Mouse (Mus musculus): Measurements from ENCODE around the gene Stat4.

Stat4 gene

DNA sequence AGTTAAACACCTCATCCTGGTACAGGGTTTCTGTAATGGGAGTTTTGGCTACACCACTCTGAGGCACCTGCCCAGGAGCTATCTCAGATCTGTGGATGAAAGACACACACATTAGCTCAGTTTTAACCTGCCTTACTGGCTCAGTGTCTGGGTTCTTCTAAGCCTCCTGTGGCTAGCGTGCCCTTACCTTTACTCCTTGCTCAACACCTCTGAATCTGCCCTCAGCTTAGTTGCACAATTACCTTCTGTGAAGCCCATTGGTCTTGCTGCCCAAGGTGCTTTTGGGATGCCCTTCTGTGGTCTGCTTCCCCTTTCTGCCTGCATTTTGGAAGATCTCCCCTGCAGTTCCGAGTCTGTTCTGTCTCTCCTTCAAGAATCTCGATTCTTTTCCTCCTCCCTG is 137.9 kb downstream of the Stat4 start:
- in situ Hi-C loops (cut with MboI; ENCODE audit: low pct_unique_long_range_greater_than_20kb in 1 of 2, low sequenced_read_pairs in 2 of 2, unreplicated experiment in 1 of 2) = no loop called here

DNA sequence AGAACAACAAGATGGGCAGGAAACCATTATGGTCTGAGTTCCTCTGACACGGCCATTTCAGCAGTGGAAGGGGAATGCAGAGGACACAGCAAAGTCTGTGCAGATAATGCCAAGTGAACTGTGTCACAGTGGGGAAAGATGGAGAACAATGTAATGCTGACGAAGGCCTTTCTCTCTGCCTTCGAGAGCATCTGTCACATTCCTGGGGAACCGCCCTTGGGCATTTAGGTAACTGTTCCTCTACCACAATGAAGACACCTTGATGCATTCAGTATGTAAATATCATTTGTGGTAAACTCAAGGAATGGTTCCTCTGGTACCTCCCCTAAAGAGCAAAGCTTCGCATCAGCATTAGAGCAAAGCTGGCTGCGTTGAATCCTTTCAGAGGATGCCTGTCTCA is 140.4 kb downstream of the Stat4 start:
- in situ Hi-C loops (cut with MboI; ENCODE audit: low pct_unique_long_range_greater_than_20kb in 1 of 2, low sequenced_read_pairs in 2 of 2, unreplicated experiment in 1 of 2) = no loop called here

DNA sequence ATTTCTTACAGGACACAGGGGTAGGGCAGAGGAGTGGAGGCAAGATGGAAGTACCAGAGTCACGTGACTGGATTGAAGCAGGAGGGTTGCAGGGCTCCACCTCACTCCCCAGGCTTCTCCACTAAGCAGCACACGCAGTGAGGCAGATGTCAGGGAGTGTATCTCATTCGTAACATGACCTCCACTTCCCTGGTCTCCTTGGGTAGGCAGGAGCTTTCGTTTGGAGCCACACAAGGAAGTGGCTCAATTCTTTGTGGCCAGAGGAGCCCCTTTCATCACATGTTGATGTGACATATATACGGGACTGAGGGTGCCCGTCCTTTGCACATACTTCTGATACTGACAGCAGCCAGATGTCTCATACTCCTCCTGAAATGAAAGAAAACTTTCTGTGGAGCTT is 142.8 kb downstream of the Stat4 start:
- in situ Hi-C loops (cut with MboI; ENCODE audit: low pct_unique_long_range_greater_than_20kb in 1 of 2, low sequenced_read_pairs in 2 of 2, unreplicated experiment in 1 of 2) = no loop called here

DNA sequence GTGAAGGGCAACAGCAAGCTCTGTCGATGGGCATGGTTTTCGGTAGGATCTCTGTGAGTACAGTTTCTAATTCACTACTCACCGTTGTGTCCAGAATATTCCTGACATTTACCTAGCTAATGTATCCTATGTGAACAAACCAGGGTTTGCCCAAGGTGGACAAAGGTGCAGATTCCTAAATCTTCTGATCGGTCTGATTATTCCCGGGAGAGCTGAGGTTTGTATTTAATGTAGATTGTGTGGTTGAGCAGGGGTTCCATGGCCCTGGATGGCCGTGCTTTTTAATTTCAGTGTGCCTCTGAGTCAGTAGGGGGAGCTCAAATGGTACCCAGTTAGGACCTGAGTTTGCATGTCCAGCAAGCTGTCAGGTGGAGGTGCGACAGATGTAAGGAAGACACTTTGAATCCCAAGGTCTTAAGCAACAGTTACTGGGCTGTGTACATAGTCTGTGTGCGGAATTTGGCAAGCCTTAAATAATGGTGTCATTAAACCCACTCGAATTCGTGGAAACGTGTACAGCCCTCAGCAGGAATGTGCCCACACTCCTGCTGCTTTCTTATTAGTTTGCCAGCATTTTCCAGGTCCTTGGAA is 144.9 kb downstream of the Stat4 start:
- in situ Hi-C loops (cut with MboI; ENCODE audit: low pct_unique_long_range_greater_than_20kb in 1 of 2, low sequenced_read_pairs in 2 of 2, unreplicated experiment in 1 of 2) = no loop called here

DNA sequence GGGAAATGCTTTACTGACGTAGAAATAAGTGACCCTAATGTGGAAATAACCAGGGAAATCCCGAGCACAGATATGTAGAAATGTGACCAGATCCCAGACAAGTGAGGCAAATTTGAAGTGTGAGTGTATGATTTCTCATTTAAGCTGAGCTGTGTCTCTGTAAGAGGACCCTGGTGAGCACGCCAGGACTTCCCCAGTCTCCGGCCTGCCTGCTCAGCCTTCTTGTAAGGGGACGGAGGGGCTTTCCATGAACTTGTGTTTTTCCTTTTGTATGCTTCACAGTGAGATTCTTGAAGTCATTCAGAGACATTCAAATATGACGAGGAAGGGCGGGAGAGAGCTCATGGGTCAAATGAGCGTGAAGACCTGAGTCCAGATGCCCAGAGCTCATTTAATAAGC is 146.3 kb downstream of the Stat4 start:
- in situ Hi-C loops (cut with MboI; ENCODE audit: low pct_unique_long_range_greater_than_20kb in 1 of 2, low sequenced_read_pairs in 2 of 2, unreplicated experiment in 1 of 2) = no loop called here

DNA sequence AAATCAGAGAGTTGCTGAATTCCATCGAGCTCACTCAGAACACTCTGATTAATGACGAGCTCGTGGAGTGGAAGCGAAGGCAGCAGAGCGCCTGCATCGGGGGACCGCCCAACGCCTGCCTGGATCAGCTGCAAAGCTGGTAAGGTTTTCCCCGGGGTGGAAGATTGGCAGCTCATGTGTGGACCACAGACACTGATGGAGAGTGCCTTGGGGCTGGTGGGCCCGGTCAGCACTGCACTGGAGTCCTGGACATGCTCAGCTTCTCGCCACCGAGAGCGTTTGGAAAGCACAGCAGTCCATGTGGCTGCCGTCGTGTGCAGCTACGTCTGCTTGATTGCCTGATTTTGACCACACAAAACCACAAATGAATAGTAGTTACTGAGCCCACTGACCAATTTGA is 150.3 kb downstream of the Stat4 start:
- in situ Hi-C loops (cut with MboI; ENCODE audit: low pct_unique_long_range_greater_than_20kb in 1 of 2, low sequenced_read_pairs in 2 of 2, unreplicated experiment in 1 of 2) = no loop called here

DNA sequence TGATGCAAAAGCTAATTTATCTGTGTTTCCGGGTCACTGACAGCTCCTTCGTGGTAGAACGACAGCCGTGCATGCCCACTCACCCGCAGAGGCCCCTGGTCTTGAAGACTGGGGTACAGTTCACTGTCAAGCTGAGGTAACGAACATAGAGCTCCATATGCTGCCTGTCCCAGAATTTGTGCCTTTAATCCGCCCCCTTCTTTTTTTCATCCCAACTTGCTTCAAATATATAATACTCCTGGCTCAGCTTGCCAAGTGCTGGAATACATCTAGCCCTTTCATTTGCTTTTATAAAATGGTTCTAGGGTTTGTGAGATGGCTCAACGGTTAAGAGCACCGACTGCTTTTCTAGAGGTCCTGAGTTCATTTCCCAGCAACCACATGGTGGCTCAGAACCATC is 153.6 kb downstream of the Stat4 start:
- in situ Hi-C loops (cut with MboI; ENCODE audit: low pct_unique_long_range_greater_than_20kb in 1 of 2, low sequenced_read_pairs in 2 of 2, unreplicated experiment in 1 of 2) = loop anchor here in 1 of 2 experiments (10.0 kb wide), 1 partner anchor 124 kb away; no protein-coding TSS in a partner anchor

DNA sequence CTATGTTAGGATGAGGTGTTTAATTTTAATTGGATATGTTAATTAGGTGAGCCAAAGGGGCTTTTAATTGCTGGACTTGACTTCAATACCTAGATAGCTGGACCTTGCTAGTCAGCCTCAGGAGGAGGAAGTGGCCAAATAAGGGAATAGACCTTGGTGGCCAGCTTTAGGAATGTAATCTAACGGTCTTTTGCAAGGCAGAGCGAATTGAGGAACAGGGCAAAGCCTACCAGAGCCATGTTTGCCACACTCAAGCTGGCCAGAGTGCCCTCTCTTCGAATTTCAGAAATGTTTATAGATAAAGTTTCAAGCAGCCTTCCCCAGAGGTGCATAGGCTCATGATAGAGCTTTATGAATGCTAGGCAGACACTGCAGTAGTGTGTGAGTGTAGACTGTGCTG is 154.5 kb downstream of the Stat4 start:
- in situ Hi-C loops (cut with MboI; ENCODE audit: low pct_unique_long_range_greater_than_20kb in 1 of 2, low sequenced_read_pairs in 2 of 2, unreplicated experiment in 1 of 2) = loop anchor here in 1 of 2 experiments (10.0 kb wide), 1 partner anchor 123 kb away; no protein-coding TSS in a partner anchor

DNA sequence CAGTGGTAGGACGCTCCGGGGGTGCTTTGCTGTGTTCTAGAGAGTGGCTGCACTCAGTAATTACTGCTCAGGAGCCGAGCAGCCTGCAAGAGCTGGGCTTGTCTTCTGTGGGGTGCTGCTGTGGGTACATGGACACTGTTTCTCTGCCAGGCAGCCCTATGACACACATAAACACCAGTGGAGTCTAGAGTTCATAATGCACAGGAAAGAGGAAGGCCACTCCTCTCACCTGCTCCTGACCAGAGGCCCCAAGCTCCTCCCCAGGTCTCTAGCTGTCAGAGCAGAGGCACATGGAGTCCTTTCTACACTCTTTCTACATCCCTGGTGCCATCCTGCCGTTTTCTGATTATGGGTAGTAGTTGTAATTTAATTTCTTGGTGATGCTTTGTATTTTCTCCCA is 155.2 kb downstream of the Stat4 start:
- in situ Hi-C loops (cut with MboI; ENCODE audit: low pct_unique_long_range_greater_than_20kb in 1 of 2, low sequenced_read_pairs in 2 of 2, unreplicated experiment in 1 of 2) = loop anchor here in 1 of 2 experiments (10.0 kb wide), 1 partner anchor 123 kb away; no protein-coding TSS in a partner anchor

DNA sequence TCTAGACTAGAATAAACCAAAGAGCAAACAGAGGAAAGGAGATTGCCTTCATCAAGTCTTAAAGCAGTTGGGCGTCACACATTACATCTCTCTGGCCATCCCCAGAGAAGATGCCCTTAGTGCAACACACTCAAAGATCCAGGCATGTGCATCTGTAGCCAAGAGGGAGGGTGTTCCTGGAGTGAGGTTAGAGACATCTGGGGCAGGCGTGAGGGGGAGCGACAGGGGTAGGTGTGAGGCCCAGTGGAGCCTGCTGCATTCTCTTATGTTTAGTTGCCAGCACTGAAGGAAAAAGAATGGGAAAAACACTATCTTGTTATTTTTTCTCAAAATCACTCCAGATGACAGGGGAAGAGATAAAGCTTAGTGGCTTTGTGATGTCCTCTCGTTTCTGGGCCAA is 156.2 kb downstream of the Stat4 start:
- in situ Hi-C loops (cut with MboI; ENCODE audit: low pct_unique_long_range_greater_than_20kb in 1 of 2, low sequenced_read_pairs in 2 of 2, unreplicated experiment in 1 of 2) = loop anchor here in 1 of 2 experiments (10.0 kb wide), 1 partner anchor 122 kb away; no protein-coding TSS in a partner anchor

DNA sequence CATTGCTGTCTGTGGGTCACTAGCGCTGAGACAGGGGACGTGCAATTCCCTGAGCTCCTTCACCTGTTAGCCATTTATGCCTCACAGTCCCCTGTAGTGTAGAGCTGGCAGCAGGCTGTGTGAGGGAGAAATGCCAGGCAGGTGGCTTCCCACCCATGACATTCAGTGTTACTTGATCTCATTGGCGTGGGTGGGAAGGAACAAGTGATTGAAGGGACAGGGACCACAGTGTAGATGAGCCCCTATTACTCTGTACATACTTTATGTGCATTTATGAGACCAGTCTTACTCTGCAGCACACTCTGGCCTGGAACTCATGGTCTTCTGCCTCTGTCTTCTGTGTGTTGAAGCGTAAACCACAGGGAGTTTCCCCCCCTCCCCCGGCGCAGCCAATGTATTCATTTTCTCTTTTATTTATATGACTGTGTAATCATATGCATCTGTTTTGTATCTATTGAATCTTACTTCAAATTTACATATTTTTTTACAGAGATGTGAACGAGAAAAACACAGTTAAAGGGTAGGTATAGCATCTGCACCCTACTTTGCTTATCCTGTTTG is 156.7 kb downstream of the Stat4 start:
- in situ Hi-C loops (cut with MboI; ENCODE audit: low pct_unique_long_range_greater_than_20kb in 1 of 2, low sequenced_read_pairs in 2 of 2, unreplicated experiment in 1 of 2) = loop anchor here in 1 of 2 experiments (10.0 kb wide), 1 partner anchor 121 kb away; no protein-coding TSS in a partner anchor

DNA sequence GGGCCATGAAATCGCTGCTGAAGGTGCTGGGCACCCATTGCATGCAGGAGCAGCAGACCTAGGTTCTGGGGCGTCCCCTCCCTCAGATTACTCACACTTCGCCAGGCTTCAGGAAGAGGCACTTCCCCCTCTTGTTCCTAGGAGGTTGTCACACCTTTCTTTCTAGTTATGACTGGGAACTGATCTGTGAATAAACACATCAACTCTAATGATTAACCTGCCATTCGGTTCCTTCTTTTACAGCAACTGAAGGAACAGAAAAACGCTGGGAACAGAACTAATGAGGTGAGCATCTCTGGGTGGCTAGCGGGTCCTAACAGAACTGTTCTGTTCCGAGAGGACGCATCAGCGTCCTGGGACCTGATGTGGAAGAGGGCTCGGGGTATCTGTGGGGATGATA is 158.0 kb downstream of the Stat4 start:
- in situ Hi-C loops (cut with MboI; ENCODE audit: low pct_unique_long_range_greater_than_20kb in 1 of 2, low sequenced_read_pairs in 2 of 2, unreplicated experiment in 1 of 2) = loop anchor here in 1 of 2 experiments (10.0 kb wide), 1 partner anchor 120 kb away; no protein-coding TSS in a partner anchor

DNA sequence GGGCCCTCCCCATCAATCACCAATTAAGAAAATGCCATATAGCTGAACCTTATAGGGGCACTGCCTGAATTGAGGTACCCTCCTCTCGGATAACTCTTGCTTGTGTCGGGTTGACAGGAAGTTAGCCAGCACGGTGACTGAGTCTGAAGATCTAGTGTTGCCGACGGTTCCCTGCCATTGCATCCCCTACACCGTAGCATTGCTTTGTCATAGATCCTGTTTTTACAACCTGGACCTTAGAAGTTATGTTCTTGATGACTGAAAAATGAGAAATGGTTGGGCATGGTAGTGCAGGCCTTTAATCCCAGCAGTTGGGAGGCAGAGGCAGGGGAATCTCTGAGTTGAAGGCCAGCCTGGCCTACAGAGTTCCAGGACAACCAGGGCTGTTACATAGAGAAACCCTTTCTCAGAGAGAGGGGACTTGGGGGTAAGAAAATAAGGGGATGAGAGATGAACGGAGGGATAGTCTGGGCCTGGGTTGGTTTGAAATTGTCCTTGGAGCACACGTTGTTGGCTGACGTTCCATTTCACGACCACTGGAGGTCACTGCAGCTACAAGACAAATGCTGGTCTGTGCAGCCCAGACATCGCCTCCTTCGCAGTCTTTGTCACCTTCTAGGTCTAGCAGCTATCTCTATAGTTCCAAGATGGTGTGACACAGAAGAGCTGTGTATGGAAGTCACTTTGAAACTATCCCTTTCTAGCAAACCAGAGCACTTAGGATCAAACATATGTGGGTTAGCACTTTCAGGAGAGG is 159.4 kb downstream of the Stat4 start:
- in situ Hi-C loops (cut with MboI; ENCODE audit: low pct_unique_long_range_greater_than_20kb in 1 of 2, low sequenced_read_pairs in 2 of 2, unreplicated experiment in 1 of 2) = loop anchor here in 1 of 2 experiments (10.0 kb wide), 1 partner anchor 118 kb away; no protein-coding TSS in a partner anchor

DNA sequence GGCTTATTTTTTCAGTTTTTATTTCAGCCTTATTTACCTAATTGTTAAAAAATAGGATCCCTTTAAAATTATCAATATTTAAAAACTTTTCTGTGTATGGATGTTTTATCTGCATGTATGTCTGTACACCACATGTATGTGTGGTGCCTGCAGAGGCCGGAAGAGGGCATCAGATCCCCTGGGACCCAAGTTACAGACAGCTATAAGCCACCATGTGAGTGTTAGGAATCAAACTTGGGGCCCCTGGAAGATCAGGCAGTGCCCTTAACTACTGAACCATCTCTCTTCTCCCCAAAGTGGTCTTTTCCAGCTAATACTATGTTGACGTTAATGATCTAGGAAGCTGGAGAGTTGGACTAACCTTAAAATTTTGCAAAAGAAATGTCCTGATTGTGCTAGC is 160.5 kb downstream of the Stat4 start:
- in situ Hi-C loops (cut with MboI; ENCODE audit: low pct_unique_long_range_greater_than_20kb in 1 of 2, low sequenced_read_pairs in 2 of 2, unreplicated experiment in 1 of 2) = loop anchor here in 1 of 2 experiments (10.0 kb wide), 1 partner anchor 117 kb away; no protein-coding TSS in a partner anchor

DNA sequence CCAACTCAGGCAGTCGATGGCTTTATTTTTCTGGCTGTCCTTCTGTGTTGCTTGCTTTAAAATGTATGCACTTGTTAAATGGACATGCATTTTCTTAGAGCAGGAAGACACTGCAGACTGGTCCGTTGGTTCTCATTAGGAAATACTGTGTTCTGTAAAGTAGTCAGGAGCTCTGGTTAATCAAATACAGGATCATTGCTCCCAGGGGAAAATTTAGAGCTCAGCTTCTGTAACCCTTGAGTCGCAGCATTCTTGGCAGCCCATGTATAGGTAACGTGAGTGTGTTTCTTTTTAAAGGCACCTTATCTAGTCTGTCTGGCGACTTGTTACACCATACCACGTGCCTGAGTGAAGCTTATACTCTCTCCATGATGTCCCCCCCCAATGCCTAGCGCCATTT is 161.2 kb downstream of the Stat4 start:
- in situ Hi-C loops (cut with MboI; ENCODE audit: low pct_unique_long_range_greater_than_20kb in 1 of 2, low sequenced_read_pairs in 2 of 2, unreplicated experiment in 1 of 2) = loop anchor here in 1 of 2 experiments (10.0 kb wide), 1 partner anchor 117 kb away; no protein-coding TSS in a partner anchor

DNA sequence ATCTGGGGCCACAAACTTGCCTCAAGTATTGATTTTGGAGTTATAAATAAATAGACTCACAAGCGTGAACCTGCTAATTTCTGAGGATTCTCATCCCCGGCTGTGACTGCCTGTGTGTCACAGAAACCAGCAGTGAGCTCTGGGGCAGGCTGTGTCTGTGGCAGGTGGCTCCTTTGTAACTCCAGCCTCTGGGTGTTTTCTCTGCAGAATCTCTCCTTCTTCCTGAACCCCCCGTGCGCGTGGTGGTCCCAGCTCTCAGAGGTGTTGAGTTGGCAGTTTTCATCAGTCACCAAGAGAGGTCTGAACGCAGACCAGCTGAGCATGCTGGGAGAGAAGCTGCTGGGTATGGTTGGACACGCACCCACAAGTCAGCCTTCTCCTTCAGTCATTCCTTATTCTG is 161.7 kb downstream of the Stat4 start:
- in situ Hi-C loops (cut with MboI; ENCODE audit: low pct_unique_long_range_greater_than_20kb in 1 of 2, low sequenced_read_pairs in 2 of 2, unreplicated experiment in 1 of 2) = loop anchor here in 1 of 2 experiments (10.0 kb wide), 1 partner anchor 116 kb away; no protein-coding TSS in a partner anchor

DNA sequence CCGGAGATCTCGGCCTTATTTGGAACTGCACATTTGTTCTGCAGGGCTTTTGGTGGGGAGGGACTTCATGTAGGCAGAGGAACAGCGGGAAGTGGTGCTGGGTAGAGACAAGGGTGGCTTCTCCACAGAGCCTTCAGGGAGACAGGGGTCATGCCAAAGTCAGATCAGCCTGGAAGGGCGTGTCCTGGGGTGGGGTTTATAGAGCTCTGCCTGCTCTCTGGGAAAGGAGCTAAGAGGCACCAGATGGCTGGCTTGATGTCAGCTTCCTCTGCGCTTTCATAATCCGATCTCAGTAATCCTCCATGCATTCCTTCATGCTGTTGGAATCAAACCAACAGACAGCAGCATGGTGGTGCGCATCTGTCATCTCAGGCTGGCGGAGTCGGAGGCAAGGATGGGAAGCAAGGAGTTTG is 163.0 kb downstream of the Stat4 start:
- in situ Hi-C loops (cut with MboI; ENCODE audit: low pct_unique_long_range_greater_than_20kb in 1 of 2, low sequenced_read_pairs in 2 of 2, unreplicated experiment in 1 of 2) = loop anchor here in 1 of 2 experiments (10.0 kb wide), 1 partner anchor 115 kb away; no protein-coding TSS in a partner anchor

DNA sequence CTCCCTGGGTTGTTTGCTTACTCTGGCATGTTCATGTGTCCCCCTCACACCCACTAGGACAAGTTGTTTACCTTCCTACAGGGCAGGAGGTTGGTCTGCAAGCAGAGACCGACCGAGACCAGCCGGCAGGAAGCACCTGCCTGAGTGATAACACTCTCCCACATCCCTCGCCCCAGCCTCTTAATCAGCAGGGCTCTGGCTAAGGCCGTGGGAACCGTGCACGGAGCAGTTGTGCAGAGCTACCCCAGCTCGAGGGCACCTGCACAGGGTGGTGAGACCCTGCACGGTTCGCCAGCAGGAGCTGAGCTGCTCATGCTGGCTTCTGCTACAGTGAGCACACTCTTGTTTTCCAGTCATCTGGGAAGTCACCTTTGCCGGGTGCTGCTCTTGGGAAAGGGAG is 163.7 kb downstream of the Stat4 start:
- in situ Hi-C loops (cut with MboI; ENCODE audit: low pct_unique_long_range_greater_than_20kb in 1 of 2, low sequenced_read_pairs in 2 of 2, unreplicated experiment in 1 of 2) = no loop called here

DNA sequence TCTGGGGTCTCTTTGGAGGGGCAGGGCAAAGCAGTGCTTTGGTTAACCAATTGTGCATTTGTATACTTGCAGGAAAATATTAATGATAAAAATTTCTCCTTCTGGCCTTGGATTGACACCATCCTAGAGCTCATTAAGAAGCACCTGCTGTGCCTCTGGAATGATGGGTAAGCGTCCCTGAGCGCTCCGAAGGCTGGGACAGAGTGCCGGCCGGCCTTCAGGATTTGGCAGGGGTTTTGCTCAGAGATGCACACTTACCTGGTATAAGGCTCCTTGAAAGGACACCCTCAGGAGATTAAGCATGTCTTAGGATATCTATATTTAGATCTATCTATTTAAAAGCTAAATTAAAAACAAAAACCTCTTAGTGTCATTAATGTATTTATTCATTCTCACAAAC is 164.2 kb downstream of the Stat4 start:
- in situ Hi-C loops (cut with MboI; ENCODE audit: low pct_unique_long_range_greater_than_20kb in 1 of 2, low sequenced_read_pairs in 2 of 2, unreplicated experiment in 1 of 2) = no loop called here

All from mouse embryonic stem cell (cell line).